In the genomic region with DNA sequence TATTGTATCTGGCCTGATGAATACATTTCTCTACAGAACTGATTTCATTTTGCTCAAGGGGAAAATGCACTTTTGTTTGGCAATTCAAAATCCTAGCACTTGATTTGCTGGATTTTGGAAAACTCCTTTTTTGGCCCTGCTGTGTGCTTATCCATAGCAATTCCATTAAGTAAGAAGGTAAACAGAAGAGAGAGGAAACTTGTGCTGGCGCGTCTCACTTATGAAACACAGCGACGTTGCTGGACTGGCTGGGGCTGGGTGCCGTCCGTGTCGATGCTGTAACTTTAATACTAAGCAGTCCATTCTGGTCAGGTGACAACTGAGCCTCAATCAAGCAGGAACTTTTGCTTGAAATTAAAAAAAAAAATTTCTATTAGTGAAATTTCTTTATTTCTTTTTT, we compare ENCODE assay signal across 8 mouse cellular contexts. TPM values are rescaled to one million over a fixed set of nuclear protein-coding genes. Genes with fewer than 3 reads are reported as not detected.
A peak's percentile ranks its signal among the peaks of the same experiment; 100 is the strongest.
DNase-seq lines count a peak whose midpoint lies in the region; ATAC-seq and TF ChIP-seq lines count a peak whose summit lies in the region.

No protein-coding gene starts in this region.

- peaks cover 6% of the 10 kb centered on the region for H3K36me3 ChIP-seq in embryonic facial prominence, embryonic 11.5 days (replicated peaks; ENCODE audit: control insufficient read depth, insufficient read depth, low read depth, low read length)
- peaks cover 48% of the 10 kb centered on the region for H3K36me3 ChIP-seq in heart, postnatal 0 days (replicated peaks; ENCODE audit: control insufficient read depth, insufficient read depth, low read length)
- peaks cover 24% of the 10 kb centered on the region; the same call in 1 of the 2 replicates for H3K36me3 ChIP-seq in macrophage (ENCODE audit: inconsistent target)

- intact Hi-C loops in left cerebral cortex, adult 2 months (cut with DNase I): no loop called here

- H3K4me1 ChIP-seq in embryonic facial prominence, embryonic 11.5 days (ENCODE audit: control insufficient read depth, insufficient read depth, low read length): no peaks in the 10 kb centered on the region
- H3K4me1 ChIP-seq in heart, postnatal 0 days (ENCODE audit: control insufficient read depth, insufficient read depth): peaks cover 26% of the 10 kb centered on the region

- H3K27me3 ChIP-seq in embryonic facial prominence, embryonic 11.5 days (ENCODE audit: control insufficient read depth, insufficient read depth, low read length): no peaks in the 10 kb centered on the region
- H3K27me3 ChIP-seq in heart, postnatal 0 days (ENCODE audit: control insufficient read depth, insufficient read depth, low read length): no peaks in the 10 kb centered on the region

- WGBS in embryonic facial prominence, embryonic 11.5 days: 5% methylated on average over 7 of the region's 7 CpGs
- 15% methylated on average over 7 of the region's 7 CpGs for WGBS in heart, postnatal 0 days
- whole genome bisulfite sequencing in macrophage (ENCODE audit: missing documents): 57% methylated on average over 2 of the region's 7 CpGs

- H3K4me2 ChIP-seq in embryonic facial prominence, embryonic 11.5 days (ENCODE audit: low read depth, low read length): no peak overlapping the region
- peak overlapping the region; percentile 44 for H3K4me2 ChIP-seq in heart, postnatal 0 days (ENCODE audit: low read depth, low read length)

- H3K4me3 ChIP-seq in left cerebral cortex, adult 2 months: peak overlapping the region; percentile 8; the same call in 1 of the 2 replicates
- H3K4me3 ChIP-seq in embryonic facial prominence, embryonic 11.5 days (ENCODE audit: low read depth, low read length): no peak overlapping the region
- no peak overlapping the region for H3K4me3 ChIP-seq in heart, postnatal 0 days (ENCODE audit: low read depth, low read length)
- no peak overlapping the region for H3K4me3 ChIP-seq in macrophage (ENCODE audit: inconsistent target)

- peak overlapping the region; percentile 72 for H3K27ac ChIP-seq in left cerebral cortex, adult 2 months
- no peak overlapping the region for H3K27ac ChIP-seq in embryonic facial prominence, embryonic 11.5 days (replicated peaks; ENCODE audit: low read depth, low read length)
- peak overlapping the region; percentile 67 for H3K27ac ChIP-seq in heart, postnatal 0 days (ENCODE audit: low read depth)
- H3K27ac ChIP-seq in macrophage: peak overlapping the region; percentile 99

- TF ChIP-seq EP300 in heart, postnatal 0 days (IDR thresholded peaks at IDR 0.05; ENCODE audit: low read depth): no peak

- no peak for ATAC-seq in embryonic facial prominence, embryonic 11.5 days (replicated peaks; ENCODE audit: insufficient number of reproducible peaks, low FRiP score, low TSS enrichment, low read depth)
- ATAC-seq in heart, postnatal 0 days (ENCODE audit: insufficient read depth, low read depth): peak; percentile 43

- no peaks in the 10 kb centered on the region for H3K9me3 ChIP-seq in embryonic facial prominence, embryonic 11.5 days (replicated peaks; ENCODE audit: control insufficient read depth, low read length)
- H3K9me3 ChIP-seq in heart, postnatal 0 days (replicated peaks; ENCODE audit: control insufficient read depth, low read length): no peaks in the 10 kb centered on the region

- DNase-seq in left cerebral cortex, adult 2 months (ENCODE audit: extremely low spot score in 1 of 2, low spot score in 2 of 2): no peak
- DNase-seq in left cerebral cortex, adult 8-10 months (ENCODE audit: low spot score in 2 of 2): no peak
- peak; percentile 33 for DNase-seq in embryonic facial prominence, embryonic 11.5 days (ENCODE audit: low spot score)
- peak; percentile 47 for DNase-seq in heart, postnatal 0 days (ENCODE audit: low spot score)
- DNase-seq in cerebellum, adult 11 months: no peak
- no peak for DNase-seq in urinary bladder, adult 2 months (ENCODE audit: low spot score)
- DNase-seq in cerebellum, adult 11-12 months: no peak

- H3K9ac ChIP-seq in embryonic facial prominence, embryonic 11.5 days (replicated peaks; ENCODE audit: low read length): no peak overlapping the region
- H3K9ac ChIP-seq in heart, postnatal 0 days (replicated peaks; ENCODE audit: low read depth, low read length): no peak overlapping the region; the same call in 1 of the 2 replicates

- H3K79me2 ChIP-seq in macrophage (ENCODE audit: inconsistent target): peaks cover 51% of the 10 kb centered on the region

- TF ChIP-seq CTCF in left cerebral cortex, adult 2 months (IDR thresholded peaks at IDR 0.05): no peak
- no peak for TF ChIP-seq CTCF in heart, postnatal 0 days (IDR thresholded peaks at IDR 0.05; ENCODE audit: low read depth)

RNA-seq across cellular contexts. Expression of gene Klf6, which starts 8.6 kb away (rescaled TPM):
- total RNA-seq in left cerebral cortex, adult 2 months (2021): 10 to 100 TPM; 49.0 to 55.1 TPM
- 10 to 100 TPM; 50.2 to 54.2 (median 51.2) TPM for total RNA-seq in left cerebral cortex, adult 8-10 months (2022)
- 43.6 and 55.5 TPM in 2 replicates for polyA plus RNA-seq in embryonic facial prominence, embryonic 11.5 days (2014; fragmentation: Nextera tagmentation; extraction: Ambion mirVana)
- total RNA-seq in heart, postnatal 0 days (2014; rRNA removed; ENCODE audit: low replicate concordance): 65.3 and 92.1 TPM in 2 replicates
- 54.6 and 59.6 TPM in 2 replicates for polyA plus RNA-seq in heart, postnatal 0 days (2015; fragmentation: Nextera tagmentation; extraction: Ambion mirVana)
- 1,000 to 10,000 TPM in 5 of 26 experiments, 100 to 1,000 TPM in 21; 214 to 1,575 (median 623) TPM for total RNA-seq in macrophage (2018; cell fraction: chromatin; rRNA removed)
- 1,000 to 10,000 TPM in 3 of 26 experiments, 100 to 1,000 TPM in 23; 179 to 1,130 (median 488) TPM for total RNA-seq in macrophage (2018; cell fraction: cytosol; rRNA removed)
- total RNA-seq in macrophage (2018; cell fraction: nucleus; rRNA removed): 1,000 to 10,000 TPM in 11 of 26 experiments, 100 to 1,000 TPM in 15; 236 to 1,693 (median 931) TPM
- 120 to 182 TPM (median 126 TPM) in 3 replicates for polyA plus RNA-seq in macrophage (2018)
- polyA plus RNA-seq in urinary bladder, adult 2 months (2012; rRNA removed): 50.0 and 53.2 TPM in 2 replicates

Comparison
In these comparisons a context has a peak if more than half of its experiments do, and no peak if none do; other contexts are left out.
1. DNase-seq: peak in embryonic facial prominence, embryonic 11.5 days (single experiment) and heart, postnatal 0 days (single experiment); none in left cerebral cortex, adult 2 months (0 of 2), left cerebral cortex, adult 8-10 months (0 of 2), cerebellum, adult 11 months (single experiment), urinary bladder, adult 2 months (single experiment) and cerebellum, adult 11-12 months (single experiment).